Mouse (Mus musculus) ES-Bruce4 (cell line): ENCODE results near the gene Gpr143.

Experiments used
- CTCF ChIP-seq: IDR thresholded peaks from one replicate; pipeline ENCODE4 v1.8.1; 2011; ENCODE audit warnings: low read depth, low read length
- POLR2A ChIP-seq: IDR thresholded peaks from one replicate; pipeline ENCODE4 v1.8.1; 2011; ENCODE audit warnings: low read length; ENCODE audit not compliant: insufficient read depth

- no peak for TF ChIP-seq CTCF
- no peak for TF ChIP-seq POLR2A
These were observed 19.3 kb upstream of the Gpr143 start for GRCm38 (mm10) chrX:152762437-152762836.
